Mouse (Mus musculus): Measurements from ENCODE around the gene Pola1. TPM values are rescaled to one million over a fixed set of nuclear protein-coding genes. Genes with fewer than 3 reads are reported as not detected.

Gene Pola1
- polyA plus RNA-seq, 1 experiment from 2014 or later: 12.3 TPM

DNA sequence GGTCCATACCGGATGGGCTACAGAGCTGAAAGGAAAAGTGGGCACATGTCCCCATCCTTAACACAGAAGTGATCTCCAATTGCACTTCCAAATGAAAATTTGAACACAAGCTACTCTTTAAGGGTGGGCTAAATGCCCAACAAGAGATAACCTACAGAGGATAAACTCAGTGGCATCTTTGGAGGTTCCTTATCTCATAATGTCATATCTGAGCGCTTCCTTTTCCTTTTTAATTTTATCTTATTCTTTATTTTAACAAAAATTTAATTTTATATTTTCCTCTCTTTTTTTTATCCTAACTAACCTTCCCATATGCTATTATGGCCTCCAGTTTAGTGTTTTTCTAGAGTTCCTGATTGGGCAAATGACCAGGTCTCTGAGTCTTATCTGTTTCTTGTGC is 18.8 kb upstream of the Pola1 start:
- no peak overlapping the region for H3K27ac ChIP-seq (ENCODE audit: low read length)
- no peaks in the 10 kb centered on the region for H3K36me3 ChIP-seq (ENCODE audit: control insufficient read depth, insufficient read depth, low read length)
- H3K27me3 ChIP-seq (replicated peaks; ENCODE audit: control insufficient read depth, insufficient read depth, low read length): no peaks in the 10 kb centered on the region
- H3K4me1 ChIP-seq (ENCODE audit: control insufficient read depth, insufficient read depth, low read length): no peaks in the 10 kb centered on the region
- no peak overlapping the region for H3K4me2 ChIP-seq (ENCODE audit: low read depth, low read length)
- H3K9ac ChIP-seq (ENCODE audit: low read depth, low read length): no peak overlapping the region
- H3K4me3 ChIP-seq (ENCODE audit: low read length): no peak overlapping the region
- WGBS: 95% methylated on average over 2 of the region's 2 CpGs
- no peaks in the 10 kb centered on the region for H3K9me3 ChIP-seq (ENCODE audit: control insufficient read depth, low read length)
- ATAC-seq: no peak

GRCm38 (mm10) chrX:93644022-93644421 is 12.1 kb upstream of the Pola1 start:
- Histone ChIP-seq H3K4me1 (ENCODE audit: control insufficient read depth, insufficient read depth, low read length) (no peaks in the 10 kb centered on the region), H3K4me3 (ENCODE audit: low read length) (no peak overlapping the region), H3K4me2 (ENCODE audit: low read depth, low read length) (no peak overlapping the region), H3K27me3 (replicated peaks; ENCODE audit: control insufficient read depth, insufficient read depth, low read length) (no peaks in the 10 kb centered on the region), H3K36me3 (ENCODE audit: control insufficient read depth, insufficient read depth, low read length) (no peaks in the 10 kb centered on the region), H3K9ac (ENCODE audit: low read depth, low read length) (no peak overlapping the region), H3K9me3 (ENCODE audit: control insufficient read depth, low read length) (no peaks in the 10 kb centered on the region), H3K27ac (ENCODE audit: low read length) (no peak overlapping the region)
- no peak for ATAC-seq

- no peak for ATAC-seq
Measured at GRCm38 (mm10) chrX:93643600-93643999, 11.6 kb upstream of the Pola1 start.

DNA sequence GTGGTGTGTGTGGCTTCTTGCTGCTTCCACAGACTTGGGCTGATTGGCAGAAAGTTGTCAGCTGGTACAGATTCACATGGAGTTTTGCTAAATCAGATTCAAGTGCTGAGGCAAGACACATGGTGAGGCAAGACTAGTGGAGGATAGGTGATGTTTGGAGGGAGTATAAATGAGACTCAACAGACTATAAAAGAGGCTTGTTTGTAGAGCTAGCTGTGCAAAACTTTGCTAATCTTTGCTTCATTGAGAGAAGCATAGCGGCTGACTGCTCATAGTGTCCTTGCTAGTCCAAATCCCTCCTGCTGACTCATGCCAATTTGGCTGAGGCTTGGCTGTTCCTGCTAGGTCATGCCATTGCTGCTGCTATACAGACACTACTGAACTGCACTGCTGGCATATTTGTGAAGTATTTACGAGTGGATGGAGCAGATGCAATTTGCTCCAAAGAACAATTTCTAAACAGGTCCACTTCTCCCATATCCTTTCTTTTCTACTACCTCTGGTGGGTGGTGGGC is 3.0 kb upstream of the Pola1 start:
- Histone ChIP-seq H3K4me3 (ENCODE audit: low read length) (no peak overlapping the region), H3K9ac (ENCODE audit: low read depth, low read length) (no peak overlapping the region), H3K4me2 (ENCODE audit: low read depth, low read length) (no peak overlapping the region), H3K36me3 (ENCODE audit: control insufficient read depth, insufficient read depth, low read length) (no peaks in the 10 kb centered on the region), H3K27me3 (replicated peaks; ENCODE audit: control insufficient read depth, insufficient read depth, low read length) (no peaks in the 10 kb centered on the region), H3K9me3 (ENCODE audit: control insufficient read depth, low read length) (no peaks in the 10 kb centered on the region), H3K27ac (ENCODE audit: low read length) (no peak overlapping the region), H3K4me1 (ENCODE audit: control insufficient read depth, insufficient read depth, low read length) (no peaks in the 10 kb centered on the region)
- WGBS: 82% methylated on average over 2 of the region's 2 CpGs
- ATAC-seq: no peak

More at GRCm38 (mm10) chrX:93643600-93643999, 11.6 kb upstream of the Pola1 start:
- Histone ChIP-seq H3K27me3 (replicated peaks; ENCODE audit: control insufficient read depth, insufficient read depth, low read length) (no peaks in the 10 kb centered on the region), H3K27ac (ENCODE audit: low read length) (no peak overlapping the region), H3K4me3 (ENCODE audit: low read length) (no peak overlapping the region), H3K9me3 (ENCODE audit: control insufficient read depth, low read length) (no peaks in the 10 kb centered on the region), H3K4me2 (ENCODE audit: low read depth, low read length) (no peak overlapping the region), H3K4me1 (ENCODE audit: control insufficient read depth, insufficient read depth, low read length) (no peaks in the 10 kb centered on the region), H3K9ac (ENCODE audit: low read depth, low read length) (no peak overlapping the region), H3K36me3 (ENCODE audit: control insufficient read depth, insufficient read depth, low read length) (no peaks in the 10 kb centered on the region)
- WGBS: 83% methylated on average over 3 of the region's 3 CpGs

- Histone ChIP-seq H3K27ac (ENCODE audit: low read length) (no peak overlapping the region), H3K36me3 (ENCODE audit: control insufficient read depth, insufficient read depth, low read length) (no peaks in the 10 kb centered on the region), H3K9ac (ENCODE audit: low read depth, low read length) (no peak overlapping the region), H3K4me1 (ENCODE audit: control insufficient read depth, insufficient read depth, low read length) (no peaks in the 10 kb centered on the region), H3K4me3 (ENCODE audit: low read length) (no peak overlapping the region), H3K9me3 (ENCODE audit: control insufficient read depth, low read length) (no peaks in the 10 kb centered on the region), H3K4me2 (ENCODE audit: low read depth, low read length) (no peak overlapping the region), H3K27me3 (replicated peaks; ENCODE audit: control insufficient read depth, insufficient read depth, low read length) (no peaks in the 10 kb centered on the region)
- 55% methylated on average over 1 of the region's 1 CpGs for WGBS
- ATAC-seq: no peak
Measured at GRCm38 (mm10) chrX:93630256-93630655, 1.7 kb downstream of the Pola1 start.

GRCm38 (mm10) chrX:93602214-93602613 is 29.7 kb downstream of the Pola1 start:
- Histone ChIP-seq H3K4me3 (ENCODE audit: low read length) (no peak overlapping the region), H3K4me1 (ENCODE audit: control insufficient read depth, insufficient read depth, low read length) (no peaks in the 10 kb centered on the region), H3K27me3 (replicated peaks; ENCODE audit: control insufficient read depth, insufficient read depth, low read length) (no peaks in the 10 kb centered on the region), H3K27ac (ENCODE audit: low read length) (no peak overlapping the region), H3K4me2 (ENCODE audit: low read depth, low read length) (no peak overlapping the region), H3K9ac (ENCODE audit: low read depth, low read length) (no peak overlapping the region), H3K9me3 (ENCODE audit: control insufficient read depth, low read length) (no peaks in the 10 kb centered on the region), H3K36me3 (ENCODE audit: control insufficient read depth, insufficient read depth, low read length) (no peaks in the 10 kb centered on the region)
- 84% methylated on average over 1 of the region's 1 CpGs for WGBS
- ATAC-seq: no peak

DNA sequence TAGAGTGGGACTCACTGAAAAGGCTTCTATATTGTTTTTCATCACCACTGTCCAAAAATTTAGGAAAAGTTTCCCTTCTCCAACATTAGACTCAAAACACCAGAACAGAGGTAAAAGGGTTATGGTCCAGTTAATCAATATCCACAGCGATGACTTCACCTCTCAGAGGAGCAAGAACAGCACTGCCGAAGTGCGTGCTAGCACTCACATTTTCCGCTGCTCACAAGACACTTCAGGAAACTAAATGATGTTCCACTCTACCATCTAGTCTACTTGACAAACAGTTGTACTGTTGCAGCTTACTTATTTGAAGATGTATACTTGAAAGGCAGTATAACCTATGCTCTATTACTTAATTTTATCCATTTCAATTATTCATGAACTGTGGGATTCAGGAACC is 37.7 kb downstream of the Pola1 start:
- WGBS: 94% methylated on average over 4 of the region's 4 CpGs
- no peak overlapping the region for H3K4me2 ChIP-seq (ENCODE audit: low read depth, low read length)
- no peak overlapping the region for H3K9ac ChIP-seq (ENCODE audit: low read depth, low read length)
- H3K27ac ChIP-seq (ENCODE audit: low read length): no peak overlapping the region
- no peaks in the 10 kb centered on the region for H3K27me3 ChIP-seq (replicated peaks; ENCODE audit: control insufficient read depth, insufficient read depth, low read length)
- no peak overlapping the region for H3K4me3 ChIP-seq (ENCODE audit: low read length)
- no peaks in the 10 kb centered on the region for H3K9me3 ChIP-seq (ENCODE audit: control insufficient read depth, low read length)
- no peaks in the 10 kb centered on the region for H3K36me3 ChIP-seq (ENCODE audit: control insufficient read depth, insufficient read depth, low read length)
- no peaks in the 10 kb centered on the region for H3K4me1 ChIP-seq (ENCODE audit: control insufficient read depth, insufficient read depth, low read length)
- no peak for ATAC-seq

DNA sequence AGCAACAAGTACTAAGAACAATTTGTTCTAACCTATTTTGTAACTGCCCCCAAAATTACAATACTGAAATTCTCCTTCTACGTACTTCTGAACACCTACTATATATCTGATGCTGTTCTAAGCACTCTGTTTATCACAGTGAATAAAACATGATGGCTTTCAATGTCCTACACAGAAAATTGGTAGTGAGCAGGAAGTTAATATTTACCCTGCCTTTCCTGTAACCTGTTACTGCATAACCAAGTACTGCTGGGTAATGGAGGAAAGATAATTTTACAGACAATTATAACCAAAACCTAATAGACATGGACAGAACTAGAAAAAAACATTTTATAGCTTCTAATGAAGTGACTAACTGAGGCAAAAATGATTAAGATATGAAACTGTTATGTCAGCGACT is 51.0 kb downstream of the Pola1 start:
- no peaks in the 10 kb centered on the region for H3K9me3 ChIP-seq (ENCODE audit: control insufficient read depth, low read length)
- no peak for ATAC-seq
- H3K9ac ChIP-seq (ENCODE audit: low read depth, low read length): no peak overlapping the region
- 91% methylated on average over 2 of the region's 2 CpGs for WGBS
- H3K4me2 ChIP-seq (ENCODE audit: low read depth, low read length): no peak overlapping the region
- no peak overlapping the region for H3K27ac ChIP-seq (ENCODE audit: low read length)
- no peak overlapping the region for H3K4me3 ChIP-seq (ENCODE audit: low read length)
- H3K27me3 ChIP-seq (replicated peaks; ENCODE audit: control insufficient read depth, insufficient read depth, low read length): no peaks in the 10 kb centered on the region
- no peaks in the 10 kb centered on the region for H3K4me1 ChIP-seq (ENCODE audit: control insufficient read depth, insufficient read depth, low read length)
- no peaks in the 10 kb centered on the region for H3K36me3 ChIP-seq (ENCODE audit: control insufficient read depth, insufficient read depth, low read length)

DNA sequence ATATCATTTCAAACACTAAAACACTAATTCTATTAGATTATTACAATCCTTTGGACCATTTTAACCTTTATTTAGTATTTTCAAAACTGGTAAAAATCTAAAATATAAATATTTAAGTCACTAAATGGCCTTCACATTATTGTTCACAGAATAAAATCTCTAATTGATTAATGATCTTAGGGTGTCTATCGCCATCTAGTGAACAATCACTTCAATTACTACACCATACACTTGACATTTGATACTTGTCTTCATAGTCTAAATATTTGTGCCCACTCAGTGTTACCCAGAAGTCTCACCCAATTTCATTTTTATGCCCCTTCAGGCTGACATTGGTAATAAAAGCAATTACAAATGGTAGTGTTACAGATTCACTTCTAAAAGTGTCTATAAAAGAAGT is 74.8 kb downstream of the Pola1 start:
- no peak for ATAC-seq
- Histone ChIP-seq H3K4me1 (ENCODE audit: control insufficient read depth, insufficient read depth, low read length) (no peaks in the 10 kb centered on the region), H3K27ac (ENCODE audit: low read length) (no peak overlapping the region), H3K27me3 (replicated peaks; ENCODE audit: control insufficient read depth, insufficient read depth, low read length) (no peaks in the 10 kb centered on the region), H3K9me3 (ENCODE audit: control insufficient read depth, low read length) (no peaks in the 10 kb centered on the region), H3K9ac (ENCODE audit: low read depth, low read length) (no peak overlapping the region), H3K4me3 (ENCODE audit: low read length) (no peak overlapping the region), H3K36me3 (ENCODE audit: control insufficient read depth, insufficient read depth, low read length) (no peaks in the 10 kb centered on the region), H3K4me2 (ENCODE audit: low read depth, low read length) (no peak overlapping the region)
- WGBS: 43% methylated on average over 1 of the region's 1 CpGs

DNA sequence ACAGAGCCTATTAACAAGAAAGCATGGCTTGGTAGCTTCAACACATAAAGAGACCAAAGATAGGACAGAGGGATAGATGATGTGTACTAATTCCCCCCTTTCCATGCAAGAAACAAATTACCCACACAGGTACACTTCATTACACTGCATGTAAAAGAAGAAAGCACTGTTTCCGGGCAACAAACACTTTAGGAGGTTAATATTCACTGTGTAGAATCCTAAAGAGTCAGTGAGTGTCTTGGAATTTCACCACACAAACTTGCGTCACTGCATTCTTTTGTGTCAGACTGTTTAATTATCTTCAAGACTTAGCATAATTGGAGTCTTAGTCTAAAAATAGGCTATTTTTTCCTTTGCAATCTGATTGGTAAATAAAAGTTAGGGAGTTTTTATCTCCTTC is 92.2 kb downstream of the Pola1 start:
- Histone ChIP-seq H3K9me3 (ENCODE audit: control insufficient read depth, low read length) (no peaks in the 10 kb centered on the region), H3K9ac (ENCODE audit: low read depth, low read length) (no peak overlapping the region), H3K4me3 (ENCODE audit: low read length) (no peak overlapping the region), H3K36me3 (ENCODE audit: control insufficient read depth, insufficient read depth, low read length) (no peaks in the 10 kb centered on the region), H3K4me1 (ENCODE audit: control insufficient read depth, insufficient read depth, low read length) (no peaks in the 10 kb centered on the region), H3K27me3 (replicated peaks; ENCODE audit: control insufficient read depth, insufficient read depth, low read length) (no peaks in the 10 kb centered on the region), H3K27ac (ENCODE audit: low read length) (no peak overlapping the region), H3K4me2 (ENCODE audit: low read depth, low read length) (no peak overlapping the region)
- WGBS: 78% methylated on average over 2 of the region's 2 CpGs
- no peak for ATAC-seq

All from intestine, embryonic 16.5 days (tissue).